Mouse (Mus musculus) CH12.LX (cell line): ENCODE data around the gene Gm5148.

Source experiments
- BHLHE40 ChIP-seq: IDR thresholded peaks from 2 replicates; pipeline ENCODE4 v1.6.1; 2011; ENCODE audit warnings: mild to moderate bottlenecking, low read depth, low read length, improper control_type of control experiment
- CTCF ChIP-seq, 2 experiments: IDR thresholded peaks in 1 of 2; conservative IDR thresholded peaks in 1 of 2; 2 replicates each; pipeline ENCODE4 v1.5.1; 2011 to 2012; ENCODE audit warnings: low read depth in 2 of 2, low read length in 2 of 2, improper control_type of control experiment in 1 of 2, inconsistent platforms in 1 of 2, mild to moderate bottlenecking in 1 of 2, moderate library complexity in 1 of 2
- KAT2A ChIP-seq: IDR thresholded peaks from 2 replicates; pipeline ENCODE4 v1.6.1; 2012; ENCODE audit warnings: low read length, improper control_type of control experiment, inconsistent platforms; ENCODE audit not compliant: insufficient replicate concordance
- MEF2A ChIP-seq: IDR thresholded peaks from 2 replicates; pipeline ENCODE4 v1.6.1; 2014; ENCODE audit warnings: low read depth, mild to moderate bottlenecking, inconsistent platforms, low read length, improper control_type of control experiment, borderline replicate concordance
- POLR2A ChIP-seq: IDR thresholded peaks from 2 replicates; pipeline ENCODE4 v1.6.1; 2011; ENCODE audit warnings: low read depth, mild to moderate bottlenecking, improper control_type of control experiment, low read length
- ZC3H11A ChIP-seq: IDR thresholded peaks from 2 replicates; pipeline ENCODE4 v1.6.1; 2012; ENCODE audit warnings: low read depth, mild to moderate bottlenecking, inconsistent platforms, low read length, improper control_type of control experiment

DNA sequence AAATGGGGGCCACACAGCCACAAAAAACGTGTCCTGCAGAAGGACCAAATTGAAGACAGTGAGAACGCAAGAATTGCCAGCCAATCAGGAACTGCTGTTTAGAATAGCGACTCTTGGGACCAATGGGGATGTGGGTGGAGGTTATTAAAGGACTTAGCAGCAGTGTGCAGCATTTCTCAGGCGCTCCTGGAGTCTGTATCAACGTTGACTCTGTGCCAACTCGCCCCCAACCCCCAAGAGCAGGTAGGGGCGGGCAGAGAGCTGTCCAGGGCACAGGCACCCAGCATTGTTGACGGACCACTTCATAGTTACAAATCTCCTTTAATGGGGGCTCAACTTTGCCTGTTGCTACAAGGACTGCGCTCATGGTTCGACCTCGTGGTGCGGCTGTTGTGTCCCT is 55.6 kb downstream of the Gm5148 start:
- TF ChIP-seq MEF2A (no peak), CTCF (conservative IDR thresholded peaks at IDR 0.05 in 1 of 2, IDR thresholded peaks at IDR 0.05 in 1 of 2; ENCODE audit: low read depth in 2 of 2, low read length in 2 of 2) (no peak), KAT2A (no peak), BHLHE40 (no peak), POLR2A (no peak), ZC3H11A (no peak)
